Mouse (Mus musculus) heart, adult 2 months (tissue): ENCODE measurements around the gene Lrrc14b.

ENCODE experiments used
- EP300 ChIP-seq: fragments of 200-500 bp; IDR thresholded peaks from 2 replicates; pipeline ENCODE4 v1.6.1; 2011; ENCODE audit warnings: low read depth, low read length, control low read depth; ENCODE audit not compliant: insufficient read depth
- POLR2A ChIP-seq: fragments of 200-500 bp; IDR thresholded peaks from 2 replicates; pipeline ENCODE4 v1.6.1; 2011; ENCODE audit warnings: mild to moderate bottlenecking, low read depth, low read length, control low read depth; ENCODE audit not compliant: insufficient read depth

DNA sequence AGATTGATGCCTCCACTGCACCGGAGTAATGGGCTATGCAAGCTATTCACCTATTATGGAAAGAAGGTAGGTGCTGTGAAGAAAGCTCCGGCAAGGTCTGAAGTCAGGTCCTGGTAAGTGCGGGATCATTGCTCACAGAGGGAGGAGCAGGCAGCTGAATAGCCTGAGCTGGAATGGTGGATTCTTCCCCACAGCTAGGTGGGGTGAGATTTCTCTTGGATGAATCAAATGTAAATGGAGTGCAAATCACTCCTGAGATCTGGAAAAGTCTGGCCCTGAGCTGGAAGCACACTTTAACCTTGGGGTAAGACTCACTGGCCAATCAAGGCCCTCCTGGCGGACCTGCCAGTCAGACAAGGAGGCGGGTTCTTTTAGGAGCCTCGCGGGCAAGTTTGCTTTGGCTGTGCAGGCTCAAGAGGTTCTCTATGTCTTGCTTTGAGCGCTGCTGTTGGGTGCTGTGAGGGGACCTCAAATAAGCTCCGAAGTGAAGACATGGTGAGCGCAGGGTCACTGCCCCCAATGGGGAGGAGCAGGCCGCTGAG is 35.6 kb upstream of the Lrrc14b start, which contains the start of gene Ftl1-ps1:
- TF ChIP-seq EP300 (no peak), POLR2A (no peak)
